Mouse (Mus musculus): ENCODE results near the gene Gm8020.
"Not testable (repeated sequence)": the region's sequence is repeated elsewhere in the genome, so short reads cannot be mapped to it uniquely, and the experiment has no call there.

Gm8020 gene

DNA sequence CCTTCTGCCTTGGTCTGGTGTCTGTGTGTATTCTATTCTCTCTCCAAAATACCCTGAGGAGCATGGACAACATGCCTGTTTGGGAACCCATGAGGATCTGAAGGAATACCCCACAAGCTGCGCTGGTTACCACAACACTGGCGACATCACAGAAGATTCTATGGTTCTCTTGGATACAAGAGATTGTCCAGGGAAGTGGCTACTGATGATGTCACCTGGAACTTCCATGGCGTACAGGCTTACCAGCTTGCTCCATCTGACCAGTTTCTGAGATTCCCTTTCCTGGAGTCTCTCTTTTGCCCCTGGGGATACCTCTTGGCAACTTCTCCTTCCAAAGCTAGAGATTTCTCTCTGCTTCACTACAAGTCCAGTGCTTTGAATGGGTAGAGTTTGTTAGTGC, at the start of gene Gm8020:
TSS of gene Gm8020 (minus strand) at position 101 of the 400 bp plus-strand sequence.
- DNase-seq (ENCODE audit: extremely low spot score, low spot score) = not testable (repeated sequence)

GRCm38 (mm10) chr14:42543170-42543701, 41.1 kb upstream of the Gm8020 start:
- not testable (repeated sequence) for DNase-seq (ENCODE audit: extremely low spot score, low spot score)

DNA sequence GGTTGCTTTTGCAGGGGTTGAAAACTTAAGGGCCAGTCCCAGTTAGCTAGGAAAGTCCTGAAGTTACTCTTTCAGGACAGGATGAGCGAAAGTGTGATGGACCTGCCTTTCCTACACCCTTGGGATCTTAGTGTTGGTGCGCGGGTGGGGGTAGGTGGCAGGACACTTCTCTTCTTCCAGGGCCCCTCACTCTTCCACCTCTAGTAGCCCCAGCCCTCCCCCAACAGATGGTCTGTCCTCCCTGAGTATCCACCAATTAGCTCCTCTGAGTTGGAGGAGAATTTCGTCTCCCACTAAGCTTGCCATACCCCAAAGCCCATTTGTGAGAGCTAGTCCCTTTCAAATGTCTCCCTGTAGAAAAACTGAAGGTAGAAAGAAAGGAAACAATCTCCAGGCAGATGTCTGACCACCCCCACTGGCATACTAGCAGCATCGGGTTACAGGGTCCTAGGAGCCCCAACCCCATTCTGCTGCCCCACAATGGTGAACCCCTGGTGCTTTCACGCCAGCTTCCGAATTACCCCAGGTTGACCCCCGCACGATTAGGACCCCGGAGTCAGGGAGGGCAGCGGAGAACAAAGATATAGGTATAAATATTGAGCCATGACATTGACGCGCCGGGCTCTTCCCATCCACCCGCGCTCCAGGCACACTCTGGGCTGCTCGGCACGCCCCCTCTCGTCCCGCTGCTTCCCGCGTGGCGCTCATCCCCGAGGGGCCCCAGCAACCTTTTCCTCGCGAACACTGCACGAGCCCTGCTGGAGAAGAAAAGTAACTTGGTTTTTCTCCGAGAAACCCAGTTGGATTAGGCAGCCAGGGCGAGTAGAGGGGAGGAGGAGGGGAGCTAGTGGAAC, 40.4 kb upstream of the Gm8020 start:
- not testable (repeated sequence) for DNase-seq (ENCODE audit: extremely low spot score, low spot score)

GRCm38 (mm10) chr14:42524182-42524581, 22.0 kb upstream of the Gm8020 start, which contains the start of gene Gm8024:
Gm8024 (minus strand) TSS chr14:42524282.
- not testable (repeated sequence) for DNase-seq (ENCODE audit: extremely low spot score, low spot score)

- DNase-seq (ENCODE audit: extremely low spot score, low spot score) = not testable (repeated sequence)
Measured at GRCm38 (mm10) chr14:42463581-42463980, 38.6 kb downstream of the Gm8020 start, which contains the start of gene Gm8011. Gm8011 (plus strand) TSS chr14:42463881.

All from neural tube, embryonic 10.5 days (tissue).